Mouse (Mus musculus) embryonic fibroblast, embryonic 13.5 days (primary cell): ENCODE measurements around the gene Ptgs1.

Experiments
- CTCF ChIP-seq: IDR thresholded peaks from 2 replicates; pipeline ENCODE4 v1.5.1; 2011; ENCODE audit warnings: mild to moderate bottlenecking, control low read depth, low read length, moderate library complexity, borderline replicate concordance; ENCODE audit not compliant: insufficient read depth
- POLR2A ChIP-seq: IDR thresholded peaks from 2 replicates; pipeline ENCODE4 v1.6.1; 2011; ENCODE audit warnings: low read depth, mild to moderate bottlenecking, control low read depth, low read length, moderate library complexity

GRCm38 (mm10) chr2:36220891-36221290 is 9.3 kb upstream of the Ptgs1 start:
- TF ChIP-seq POLR2A (no peak), CTCF (no peak)
